In the genomic region with DNA sequence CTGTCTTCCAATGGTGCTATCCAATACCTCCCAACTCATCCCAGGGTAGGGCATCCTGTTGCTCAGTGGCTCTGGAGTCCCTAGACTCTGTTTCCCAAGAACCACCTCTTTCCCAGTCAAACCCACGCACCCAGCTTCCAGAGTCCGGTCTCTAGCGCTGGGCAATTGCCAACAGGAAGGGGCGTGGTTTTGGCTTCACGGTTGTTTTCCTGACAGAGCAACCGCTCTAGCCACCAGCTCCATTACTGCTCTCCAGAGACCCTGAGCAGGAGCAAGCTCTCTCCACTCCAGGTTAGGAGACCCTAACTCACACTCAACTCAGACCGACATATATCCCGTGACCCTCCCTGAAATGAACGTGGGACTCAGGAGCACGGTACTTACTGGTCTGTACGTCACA, we compare ENCODE assay signal across 9 mouse cellular contexts. TPM values are rescaled to one million over a fixed set of nuclear protein-coding genes. Genes with fewer than 3 reads are reported as not detected.
A peak's percentile ranks its signal among the peaks of the same experiment; 100 is the strongest.
DNase-seq lines count a peak whose midpoint lies in the region; ATAC-seq and TF ChIP-seq lines count a peak whose summit lies in the region.
"Had no signal": no experiment of that assay in that cellular context is flagged by ENCODE, and none has a peak within 500 bp of the region (broad histone marks: within the 10 kb centered on the region; RNA-seq: fewer than 3 reads in every experiment).

No protein-coding gene starts in this region.

- no peak overlapping the region for H3K27ac ChIP-seq in embryonic facial prominence, embryonic 13.5 days
- H3K27ac ChIP-seq in heart, postnatal 0 days (ENCODE audit: low read depth) = peak overlapping the region; percentile 76
- H3K27ac ChIP-seq: midbrain, embryonic 12.5 days had no signal

- no peak for ATAC-seq in embryonic facial prominence, embryonic 13.5 days (ENCODE audit: insufficient number of reproducible peaks, insufficient read depth, low FRiP score, low TSS enrichment, low read depth)
- peak; percentile 63; the same call in 1 of the 2 replicates for ATAC-seq in heart, postnatal 0 days (ENCODE audit: insufficient read depth, low read depth)
- peak; percentile 34; the same call in 1 of the 2 replicates for ATAC-seq in neutrophil, adult 5-6 weeks (ENCODE audit: extremely low read depth, insufficient number of reproducible peaks, low FRiP score, poor library complexity, severe bottlenecking)

- TF ChIP-seq CTCF in heart, postnatal 0 days (IDR thresholded peaks at IDR 0.05; ENCODE audit: low read depth) = no peak

- H3K36me3 ChIP-seq in embryonic facial prominence, embryonic 13.5 days = no peaks in the 10 kb centered on the region
- no peaks in the 10 kb centered on the region for H3K36me3 ChIP-seq in heart, postnatal 0 days (replicated peaks; ENCODE audit: control insufficient read depth, insufficient read depth, low read length)
- H3K36me3 ChIP-seq: midbrain, embryonic 12.5 days had no signal

- peak overlapping the region; percentile 14; the same call in 1 of the 2 replicates for H3K4me2 ChIP-seq in embryonic facial prominence, embryonic 13.5 days
- peak overlapping the region; percentile 59 for H3K4me2 ChIP-seq in heart, postnatal 0 days (ENCODE audit: low read depth, low read length)
- H3K4me2 ChIP-seq: midbrain, embryonic 12.5 days had no signal

- H3K9ac ChIP-seq in embryonic facial prominence, embryonic 13.5 days = no peak overlapping the region
- H3K9ac ChIP-seq in heart, postnatal 0 days (replicated peaks; ENCODE audit: low read depth, low read length) = peak overlapping the region; percentile 28
- H3K9ac ChIP-seq: midbrain, embryonic 12.5 days had no signal

- H3K4me1 ChIP-seq in embryonic facial prominence, embryonic 13.5 days = peaks cover 11% of the 10 kb centered on the region; the same call in 1 of the 2 replicates
- H3K4me1 ChIP-seq in heart, postnatal 0 days (ENCODE audit: control insufficient read depth, insufficient read depth) = no peaks in the 10 kb centered on the region
- H3K4me1 ChIP-seq: midbrain, embryonic 12.5 days had no signal

- H3K27me3 ChIP-seq in embryonic facial prominence, embryonic 13.5 days = no peaks in the 10 kb centered on the region
- H3K27me3 ChIP-seq in heart, postnatal 0 days (ENCODE audit: control insufficient read depth, insufficient read depth, low read length) = no peaks in the 10 kb centered on the region
- H3K27me3 ChIP-seq: midbrain, embryonic 12.5 days had no signal

- H3K4me3 ChIP-seq in embryonic facial prominence, embryonic 13.5 days = no peak overlapping the region
- H3K4me3 ChIP-seq in heart, postnatal 0 days (ENCODE audit: low read depth, low read length) = peak overlapping the region; percentile 35
- H3K4me3 ChIP-seq: midbrain, embryonic 12.5 days had no signal

- DNase-seq in right cerebral cortex, postnatal 4 days = peak; percentile 24
- no peak for DNase-seq in right cerebral cortex, postnatal 25 days
- DNase-seq in heart, postnatal 0 days (ENCODE audit: low spot score) = peak; percentile 76
- peak; percentile 19 to 31 for DNase-seq in layer of hippocampus, adult 8-10 months (ENCODE audit: low spot score in 2 of 2)
- DNase-seq in Muller cell, postnatal 12 days (ENCODE audit: inconsistent ontology term) = no peak
- no peak for DNase-seq in right cerebral cortex, adult 18-20 months

- no peak for TF ChIP-seq EP300 in heart, postnatal 0 days (IDR thresholded peaks at IDR 0.05; ENCODE audit: low read depth)

- 66% methylated on average over 11 of the region's 11 CpGs for WGBS in embryonic facial prominence, embryonic 13.5 days
- WGBS in heart, postnatal 0 days = 50% methylated on average over 9 of the region's 11 CpGs

- no peaks in the 10 kb centered on the region for H3K9me3 ChIP-seq in embryonic facial prominence, embryonic 13.5 days
- no peaks in the 10 kb centered on the region for H3K9me3 ChIP-seq in heart, postnatal 0 days (replicated peaks; ENCODE audit: control insufficient read depth, low read length)
- H3K9me3 ChIP-seq: midbrain, embryonic 12.5 days had no signal

RNA-seq across cellular contexts. Expression of a gene that starts 13.2 kb away (rescaled TPM):
- 0.14 and 0.54 TPM in 2 replicates for polyA plus RNA-seq in embryonic facial prominence, embryonic 13.5 days (2015; fragmentation: Nextera tagmentation; extraction: Ambion mirVana)
- total RNA-seq in heart, postnatal 0 days (2014; rRNA removed; ENCODE audit: low replicate concordance) = not detected in 2 replicates
- 1.1 and 1.4 TPM in 2 replicates for polyA plus RNA-seq in heart, postnatal 0 days (2015; fragmentation: Nextera tagmentation; extraction: Ambion mirVana)
- under 1 TPM; 0.61 to 0.93 (median 0.63) TPM for total RNA-seq in layer of hippocampus, adult 8-10 months (2022)
- total RNA-seq in neutrophil, adult 5-6 weeks (2017) = 0.12 TPM in 1 of 2 replicates, not detected in the other

RNA-seq across cellular contexts. Expression of a gene that starts 17.2 kb away (rescaled TPM):
- polyA plus RNA-seq in embryonic facial prominence, embryonic 13.5 days (2015; fragmentation: Nextera tagmentation; extraction: Ambion mirVana) = 1.0 TPM in 1 of 2 replicates, not detected in the other
- not detected in 2 replicates for total RNA-seq in heart, postnatal 0 days (2014; rRNA removed; ENCODE audit: low replicate concordance)
- not detected in 2 replicates for polyA plus RNA-seq in heart, postnatal 0 days (2015; fragmentation: Nextera tagmentation; extraction: Ambion mirVana)
- total RNA-seq in layer of hippocampus, adult 8-10 months (2022) = not detected
- total RNA-seq in neutrophil, adult 5-6 weeks (2017) = not detected in 2 replicates
- polyA plus RNA-seq: midbrain, embryonic 12.5 days had no signal

RNA-seq across cellular contexts. Expression of a gene that starts 38.6 kb away (rescaled TPM):
- 9.7 and 10.9 TPM in 2 replicates for polyA plus RNA-seq in embryonic facial prominence, embryonic 13.5 days (2015; fragmentation: Nextera tagmentation; extraction: Ambion mirVana)
- total RNA-seq in heart, postnatal 0 days (2014; rRNA removed; ENCODE audit: low replicate concordance) = 7.0 and 7.8 TPM in 2 replicates
- polyA plus RNA-seq in heart, postnatal 0 days (2015; fragmentation: Nextera tagmentation; extraction: Ambion mirVana) = 3.0 and 3.6 TPM in 2 replicates
- total RNA-seq in layer of hippocampus, adult 8-10 months (2022) = 10 to 100 TPM; 14.7 to 16.9 (median 15.8) TPM
- 6.9 and 7.6 TPM in 2 replicates for total RNA-seq in neutrophil, adult 5-6 weeks (2017)

RNA-seq across cellular contexts. Expression of a gene that starts 38.9 kb away (rescaled TPM):
- polyA plus RNA-seq in embryonic facial prominence, embryonic 13.5 days (2015; fragmentation: Nextera tagmentation; extraction: Ambion mirVana) = 44.2 and 45.2 TPM in 2 replicates
- 37.3 and 49.0 TPM in 2 replicates for total RNA-seq in heart, postnatal 0 days (2014; rRNA removed; ENCODE audit: low replicate concordance)
- 28.8 and 29.6 TPM in 2 replicates for polyA plus RNA-seq in heart, postnatal 0 days (2015; fragmentation: Nextera tagmentation; extraction: Ambion mirVana)
- 10 to 100 TPM in 3 of 4 experiments, 1 to 10 TPM in 1; 9.8 to 16.5 (median 12.9) TPM for total RNA-seq in layer of hippocampus, adult 8-10 months (2022)
- 35.5 and 46.4 TPM in 2 replicates for total RNA-seq in neutrophil, adult 5-6 weeks (2017)

RNA-seq across cellular contexts. Expression of a gene that starts 58.9 kb away (rescaled TPM):
- polyA plus RNA-seq in embryonic facial prominence, embryonic 13.5 days (2015; fragmentation: Nextera tagmentation; extraction: Ambion mirVana) = 8.4 and 8.5 TPM in 2 replicates
- total RNA-seq in heart, postnatal 0 days (2014; rRNA removed; ENCODE audit: low replicate concordance) = 132 and 171 TPM in 2 replicates
- 30.1 and 32.9 TPM in 2 replicates for polyA plus RNA-seq in heart, postnatal 0 days (2015; fragmentation: Nextera tagmentation; extraction: Ambion mirVana)
- 10 to 100 TPM; 13.6 to 14.9 (median 14.8) TPM for total RNA-seq in layer of hippocampus, adult 8-10 months (2022)
- 0.12 and 0.25 TPM in 2 replicates for total RNA-seq in neutrophil, adult 5-6 weeks (2017)

Comparison
In these comparisons a context has a peak if more than half of its experiments do, and no peak if none do; other contexts are left out.
1. DNase-seq: peak in right cerebral cortex, postnatal 4 days (single experiment), heart, postnatal 0 days (single experiment) and layer of hippocampus, adult 8-10 months (2 of 2); none in right cerebral cortex, postnatal 25 days (single experiment), Muller cell, postnatal 12 days (single experiment) and right cerebral cortex, adult 18-20 months (single experiment).